Mouse (Mus musculus): ENCODE data around the gene Slc35f2.

Gene Slc35f2

GRCm38 (mm10) chr9:53771344-53772021 is at the start of gene Slc35f2:
Gene Slc35f2, plus strand, starts transcription at chr9:53771538.
- DNase-seq (ENCODE audit: low read depth, low spot score): peak; percentile 79

- DNase-seq (ENCODE audit: low read depth, low spot score): no peak
These were observed 30.4 kb upstream of the Slc35f2 start for GRCm38 (mm10) chr9:53740829-53741404.

GRCm38 (mm10) chr9:53750411-53750810 is 20.9 kb upstream of the Slc35f2 start:
- no peak for DNase-seq (ENCODE audit: low read depth, low spot score)

- no peak for DNase-seq (ENCODE audit: low read depth, low spot score)
These were observed 20.4 kb upstream of the Slc35f2 start for GRCm38 (mm10) chr9:53750899-53751298.

- DNase-seq (ENCODE audit: low read depth, low spot score): no peak
These were observed 16.5 kb upstream of the Slc35f2 start for GRCm38 (mm10) chr9:53754801-53755200.

GRCm38 (mm10) chr9:53758142-53758541 is 13.2 kb upstream of the Slc35f2 start:
- DNase-seq (ENCODE audit: low read depth, low spot score): no peak

GRCm38 (mm10) chr9:53764697-53765096 is 6.6 kb upstream of the Slc35f2 start:
- no peak for DNase-seq (ENCODE audit: low read depth, low spot score)

- DNase-seq (ENCODE audit: low read depth, low spot score): no peak
These were observed 2.9 kb upstream of the Slc35f2 start for GRCm38 (mm10) chr9:53768486-53768885.

- DNase-seq (ENCODE audit: low read depth, low spot score): no peak
These were observed 481 bp upstream of the Slc35f2 start for GRCm38 (mm10) chr9:53770771-53771343.

GRCm38 (mm10) chr9:53772121-53772561 is 803 bp downstream of the Slc35f2 start:
- DNase-seq (ENCODE audit: low read depth, low spot score): no peak

- no peak for DNase-seq (ENCODE audit: low read depth, low spot score)
These were observed 4.2 kb downstream of the Slc35f2 start for GRCm38 (mm10) chr9:53775511-53775910.

GRCm38 (mm10) chr9:53786561-53787407 is 15.4 kb downstream of the Slc35f2 start:
- no peak for DNase-seq (ENCODE audit: low read depth, low spot score)

GRCm38 (mm10) chr9:53793830-53794330 is 22.5 kb downstream of the Slc35f2 start:
- no peak for DNase-seq (ENCODE audit: low read depth, low spot score)

- DNase-seq (ENCODE audit: low read depth, low spot score): no peak
These were observed 23.2 kb downstream of the Slc35f2 start for GRCm38 (mm10) chr9:53794490-53794889.

- DNase-seq (ENCODE audit: low read depth, low spot score): no peak
These were observed 24.0 kb downstream of the Slc35f2 start for GRCm38 (mm10) chr9:53795351-53795750.

- no peak for DNase-seq (ENCODE audit: low read depth, low spot score)
These were observed 25.0 kb downstream of the Slc35f2 start for GRCm38 (mm10) chr9:53796386-53796785.

GRCm38 (mm10) chr9:53797141-53797540 is 25.8 kb downstream of the Slc35f2 start:
- no peak for DNase-seq (ENCODE audit: low read depth, low spot score)

- no peak for DNase-seq (ENCODE audit: low read depth, low spot score)
These were observed 31.6 kb downstream of the Slc35f2 start for GRCm38 (mm10) chr9:53802921-53803320.

- peak; percentile 56 for DNase-seq (ENCODE audit: low read depth, low spot score)
These were observed 35.3 kb downstream of the Slc35f2 start for GRCm38 (mm10) chr9:53806496-53807086.

- DNase-seq (ENCODE audit: low read depth, low spot score): no peak
These were observed 42.1 kb downstream of the Slc35f2 start for GRCm38 (mm10) chr9:53813418-53813817.

- no peak for DNase-seq (ENCODE audit: low read depth, low spot score)
These were observed 47.4 kb downstream of the Slc35f2 start for GRCm38 (mm10) chr9:53818760-53819159.
